Mouse (Mus musculus) small intestine, adult 2 months (tissue): Measurements from ENCODE around the gene Selenom. TPM values are rescaled to one million over a fixed set of nuclear protein-coding genes. Genes with fewer than 3 reads are reported as not detected.

Experiments
- H3K27ac ChIP-seq: fragments of 200-500 bp; 2 replicates; pipeline ENCODE4 v1.5.1; 2012; ENCODE audit warnings: low read depth, low read length, control low read depth, inconsistent platforms; ENCODE audit not compliant: insufficient read depth
- H3K27me3 ChIP-seq: fragments of 200-500 bp; 2 replicates; pipeline ENCODE4 v1.6.1; 2012; ENCODE audit warnings: mild to moderate bottlenecking, moderate library complexity, low read length, inconsistent platforms; ENCODE audit not compliant: control insufficient read depth, insufficient read depth
- H3K36me3 ChIP-seq: fragments of 200-500 bp; 2 replicates; pipeline ENCODE4 v1.6.1; 2012; ENCODE audit warnings: mild to moderate bottlenecking, low read length, control low read depth, inconsistent platforms; ENCODE audit not compliant: control insufficient read depth, insufficient read depth
- H3K4me1 ChIP-seq: fragments of 200-500 bp; 2 replicates; pipeline ENCODE4 v1.6.1; 2012; ENCODE audit warnings: low read length, inconsistent platforms, mixed read lengths; ENCODE audit not compliant: control insufficient read depth, insufficient read depth, insufficient read length
- H3K4me3 ChIP-seq: fragments of 200-500 bp; 2 replicates; pipeline ENCODE4 v1.5.1; 2012; ENCODE audit warnings: low read depth, mild to moderate bottlenecking, control low read depth, inconsistent platforms, low read length, moderate library complexity
- CTCF ChIP-seq: fragments of 200-500 bp; IDR thresholded peaks from 2 replicates; pipeline ENCODE4 v1.5.1; 2012; ENCODE audit warnings: low read depth, mild to moderate bottlenecking, control low read depth, inconsistent platforms, low read length, moderate library complexity, mixed read lengths; ENCODE audit not compliant: insufficient replicate concordance, insufficient read length; ENCODE audit errors: extremely low read depth
- POLR2A ChIP-seq: fragments of 200-500 bp; IDR thresholded peaks from 2 replicates; pipeline ENCODE4 v1.6.1; 2012; ENCODE audit warnings: low read depth, mild to moderate bottlenecking, control low read depth, inconsistent platforms, low read length, moderate library complexity
- WGBS: fragments of 180-500 bp; shearing (Covaris S2); methylation state at CpG from one replicate; pipeline ENCODE4 v1.1.7; 2018; 5-methylcytosine and 5-hydroxymethylcytosine counted together
- polyA plus RNA-seq: library from polyadenylated mRNA; depleted of rRNA; stranded (reverse); fragments of >200 nt; gene quantifications from 2 replicates; pipeline ENCODE4 v1.2.3, GENCODE M21; 2012

Selenom gene
- polyA plus RNA-seq, 1 experiment = 174 TPM

GRCm38 (mm10) chr11:3544409-3544808 lies 29.9 kb downstream of the Selenom start:
- no peak for TF ChIP-seq CTCF
- TF ChIP-seq POLR2A = no peak

GRCm38 (mm10) chr11:3545531-3546241 lies 31.2 kb downstream of the Selenom start:
- 28% methylated on average over 9 of the region's 9 CpGs for WGBS
- Histone ChIP-seq H3K4me3 (no peak overlapping the region), H3K4me1 (no peaks in the 10 kb centered on the region), H3K36me3 (no peaks in the 10 kb centered on the region), H3K27me3 (no peaks in the 10 kb centered on the region), H3K27ac (no peak overlapping the region)
- TF ChIP-seq CTCF (no peak), POLR2A (no peak)

More at GRCm38 (mm10) chr11:3544409-3544808, 29.9 kb downstream of the Selenom start:
- no peak overlapping the region for H3K4me3 ChIP-seq
- WGBS = 96% methylated on average over 5 of the region's 5 CpGs
- no peaks in the 10 kb centered on the region for H3K27me3 ChIP-seq
- 0 out of 2 replicates have a peak, but pooled peaks cover 3% of the 10 kb centered on the region for H3K4me1 ChIP-seq
- H3K27ac ChIP-seq = no peak overlapping the region
- H3K36me3 ChIP-seq = no peaks in the 10 kb centered on the region

- H3K4me1 ChIP-seq = no peaks in the 10 kb centered on the region
- no peak overlapping the region for H3K4me3 ChIP-seq
- 30% methylated on average over 1 of the region's 1 CpGs for WGBS
- no peaks in the 10 kb centered on the region for H3K27me3 ChIP-seq
- no peaks in the 10 kb centered on the region for H3K36me3 ChIP-seq
- no peak overlapping the region for H3K27ac ChIP-seq
- TF ChIP-seq POLR2A (no peak), CTCF (no peak)
These were observed 31.7 kb downstream of the Selenom start for GRCm38 (mm10) chr11:3546242-3546562.

- H3K27ac ChIP-seq = no peak overlapping the region
- H3K4me1 ChIP-seq = no peaks in the 10 kb centered on the region
- H3K27me3 ChIP-seq = no peaks in the 10 kb centered on the region
- TF ChIP-seq POLR2A (no peak), CTCF (no peak)
- no peaks in the 10 kb centered on the region for H3K36me3 ChIP-seq
- WGBS = 78% methylated on average over 2 of the region's 2 CpGs
- H3K4me3 ChIP-seq = no peak overlapping the region
These were observed 32.6 kb downstream of the Selenom start for GRCm38 (mm10) chr11:3547047-3547446.

- H3K36me3 ChIP-seq = no peaks in the 10 kb centered on the region
- H3K27me3 ChIP-seq = no peaks in the 10 kb centered on the region
- no peaks in the 10 kb centered on the region for H3K4me1 ChIP-seq
- no peak for TF ChIP-seq POLR2A
- no peak for TF ChIP-seq CTCF
- 48% methylated on average over 6 of the region's 6 CpGs for WGBS
- H3K4me3 ChIP-seq = no peak overlapping the region
- H3K27ac ChIP-seq = no peak overlapping the region
These were observed 33.5 kb downstream of the Selenom start for GRCm38 (mm10) chr11:3547969-3548368.

GRCm38 (mm10) chr11:3548564-3549295 lies 34.2 kb downstream of the Selenom start:
- WGBS = 79% methylated on average over 3 of the region's 3 CpGs
- H3K27ac ChIP-seq = no peak overlapping the region
- H3K4me1 ChIP-seq = no peaks in the 10 kb centered on the region
- no peak overlapping the region for H3K4me3 ChIP-seq
- TF ChIP-seq POLR2A = no peak
- TF ChIP-seq CTCF = no peak
- H3K27me3 ChIP-seq = no peaks in the 10 kb centered on the region
- no peaks in the 10 kb centered on the region for H3K36me3 ChIP-seq

GRCm38 (mm10) chr11:3549791-3550190 lies 35.3 kb downstream of the Selenom start:
- H3K27me3 ChIP-seq = no peaks in the 10 kb centered on the region
- H3K4me1 ChIP-seq = no peaks in the 10 kb centered on the region
- H3K27ac ChIP-seq = no peak overlapping the region
- no peak overlapping the region for H3K4me3 ChIP-seq
- WGBS = 67% methylated on average over 5 of the region's 5 CpGs
- H3K36me3 ChIP-seq = no peaks in the 10 kb centered on the region
- TF ChIP-seq CTCF (no peak), POLR2A (no peak)

GRCm38 (mm10) chr11:3554976-3555375 lies 40.5 kb downstream of the Selenom start:
- WGBS = 79% methylated on average over 4 of the region's 4 CpGs
- H3K4me1 ChIP-seq = no peaks in the 10 kb centered on the region
- no peaks in the 10 kb centered on the region for H3K36me3 ChIP-seq
- TF ChIP-seq CTCF (no peak), POLR2A (no peak)
- H3K27ac ChIP-seq = no peak overlapping the region
- no peak overlapping the region for H3K4me3 ChIP-seq
- H3K27me3 ChIP-seq = no peaks in the 10 kb centered on the region
